Mouse (Mus musculus) hindbrain, embryonic 15.5 days (tissue): Measurements from ENCODE around the gene Cped1. TPM values are rescaled to one million over a fixed set of nuclear protein-coding genes. Genes with fewer than 3 reads are reported as not detected.
"Not testable (repeated sequence)": the region's sequence is repeated elsewhere in the genome, so short reads cannot be mapped to it uniquely, and the experiment has no call there.

Experiments used
- ATAC-seq: fragments of 200-750 bp; cut with Nextera tagmentation; 2 replicates; pipeline ENCODE4 v1.8.0; 2017; ENCODE audit warnings: low read depth, moderate number of reproducible peaks, moderate TSS enrichment; ENCODE audit not compliant: low FRiP score
- H3K27ac ChIP-seq: fragments of 300-500 bp; sonication (generic); replicated peaks from 2 replicates; pipeline ENCODE4 v1.5.1; 2015; ENCODE audit warnings: mild to moderate bottlenecking, inconsistent platforms
- H3K27me3 ChIP-seq: fragments of 300-500 bp; sonication (generic); 2 replicates; pipeline ENCODE4 v1.6.1; 2015; ENCODE audit warnings: control low read depth, inconsistent platforms
- H3K36me3 ChIP-seq: fragments of 300-500 bp; sonication (generic); 2 replicates; pipeline ENCODE4 v1.6.1; 2015; ENCODE audit warnings: control low read depth, inconsistent platforms
- H3K4me1 ChIP-seq: fragments of 300-500 bp; sonication (generic); replicated peaks from 2 replicates; pipeline ENCODE4 v1.6.1; 2015; ENCODE audit warnings: control low read depth, inconsistent platforms
- H3K4me2 ChIP-seq: fragments of 300-500 bp; sonication (generic); 2 replicates; pipeline ENCODE4 v1.6.1; 2015; ENCODE audit warnings: moderate library complexity, mild to moderate bottlenecking, inconsistent platforms
- H3K4me3 ChIP-seq: fragments of 300-500 bp; sonication (generic); 2 replicates; pipeline ENCODE4 v1.5.1; 2015; ENCODE audit warnings: mild to moderate bottlenecking, inconsistent platforms
- H3K9ac ChIP-seq: fragments of 300-500 bp; sonication (generic); 2 replicates; pipeline ENCODE4 v1.6.1; 2015; ENCODE audit warnings: inconsistent platforms
- H3K9me3 ChIP-seq: fragments of 300-500 bp; sonication (generic); 2 replicates; pipeline ENCODE4 v1.6.1; 2016; ENCODE audit warnings: control low read depth, inconsistent platforms
- WGBS: fragments of 180-500 bp; shearing (Covaris S2); methylation state at CpG from one replicate; pipeline ENCODE4 v1.1.7; 2015; 5-methylcytosine and 5-hydroxymethylcytosine counted together
- polyA plus RNA-seq: library from polyadenylated mRNA; unstranded; fragments of >200 nt; fragmentation: Nextera tagmentation; extraction: Ambion mirVana; gene quantifications from 2 replicates; pipeline ENCODE4 v1.2.1, GENCODE M21; 2015

Cped1 gene
- polyA plus RNA-seq, 1 experiment from 2014 or later: 3.7 TPM

DNA sequence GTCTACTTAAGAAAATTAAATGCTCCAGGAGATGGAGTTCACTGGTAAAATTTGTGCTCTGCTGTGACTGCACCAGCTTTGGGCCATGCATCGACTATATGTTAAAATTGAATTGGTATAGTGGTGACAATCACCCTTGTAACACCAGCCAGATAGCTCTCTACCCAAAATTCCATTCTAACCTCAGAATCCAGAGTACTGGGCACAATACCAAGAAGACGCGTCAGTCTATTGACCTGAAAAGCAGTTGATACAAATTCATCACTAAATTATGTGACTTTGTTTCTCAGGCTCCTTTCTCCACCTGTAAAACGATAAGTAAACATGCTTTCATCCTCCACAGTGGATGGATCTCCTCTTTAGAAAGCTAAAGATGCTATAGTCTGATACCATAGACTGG lies 238.6 kb downstream of the Cped1 start:
- Histone ChIP-seq H3K4me1 (no peaks in the 10 kb centered on the region), H3K9me3 (no peaks in the 10 kb centered on the region), H3K27ac (no peak overlapping the region), H3K27me3 (no peaks in the 10 kb centered on the region), H3K36me3 (no peaks in the 10 kb centered on the region), H3K4me2 (no peak overlapping the region), H3K9ac (no peak overlapping the region), H3K4me3 (no peak overlapping the region)
- no peak for ATAC-seq
- 94% methylated on average over 4 of the region's 4 CpGs for WGBS

GRCm38 (mm10) chr6:22231244-22231643 lies 245.5 kb downstream of the Cped1 start:
- Histone ChIP-seq H3K4me2 (no peak overlapping the region), H3K9me3 (no peaks in the 10 kb centered on the region)

GRCm38 (mm10) chr6:22233517-22233916 lies 247.8 kb downstream of the Cped1 start:
- Histone ChIP-seq H3K9me3 (no peaks in the 10 kb centered on the region), H3K4me2 (no peak overlapping the region), H3K4me3 (no peak overlapping the region), H3K9ac (no peak overlapping the region), H3K27me3 (no peaks in the 10 kb centered on the region), H3K36me3 (no peaks in the 10 kb centered on the region), H3K27ac (no peak overlapping the region), H3K4me1 (no peaks in the 10 kb centered on the region)
- WGBS: 74% methylated on average over 6 of the region's 6 CpGs
- ATAC-seq: no peak

More at GRCm38 (mm10) chr6:22231244-22231643, 245.5 kb downstream of the Cped1 start:
- 86% methylated on average over 3 of the region's 3 CpGs for WGBS
- H3K4me3 ChIP-seq: no peak overlapping the region
- ATAC-seq: no peak
- no peaks in the 10 kb centered on the region for H3K27me3 ChIP-seq
- H3K27ac ChIP-seq: no peak overlapping the region
- no peaks in the 10 kb centered on the region for H3K36me3 ChIP-seq
- no peaks in the 10 kb centered on the region for H3K4me1 ChIP-seq
- no peak overlapping the region for H3K9ac ChIP-seq

GRCm38 (mm10) chr6:22235133-22235532 lies 249.4 kb downstream of the Cped1 start:
- 89% methylated on average over 6 of the region's 6 CpGs for WGBS
- Histone ChIP-seq H3K36me3 (no peaks in the 10 kb centered on the region), H3K9ac (no peak overlapping the region), H3K9me3 (no peaks in the 10 kb centered on the region), H3K4me2 (no peak overlapping the region), H3K4me1 (no peaks in the 10 kb centered on the region), H3K4me3 (no peak overlapping the region), H3K27ac (no peak overlapping the region), H3K27me3 (no peaks in the 10 kb centered on the region)
- no peak for ATAC-seq

DNA sequence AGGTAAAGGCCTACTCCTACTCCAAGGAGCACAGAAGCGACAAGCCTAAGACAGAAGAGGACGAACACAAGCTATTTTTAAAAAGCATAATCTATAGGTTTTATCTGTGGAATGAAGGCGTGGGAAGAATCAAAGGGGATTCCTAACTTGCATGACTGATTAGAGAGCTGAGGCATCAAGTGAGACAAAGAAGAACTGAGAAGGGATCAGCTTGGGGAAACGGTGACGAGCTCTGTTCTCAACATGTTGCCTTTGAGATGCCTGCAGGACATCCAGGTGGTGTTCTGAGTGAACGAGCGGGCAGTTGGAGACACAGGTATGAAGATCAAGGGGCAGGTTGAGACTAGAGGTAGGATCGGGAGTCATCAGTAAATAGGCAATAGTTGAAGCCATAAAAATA lies 257.6 kb downstream of the Cped1 start:
- no peaks in the 10 kb centered on the region for H3K36me3 ChIP-seq
- no peaks in the 10 kb centered on the region for H3K9me3 ChIP-seq
- ATAC-seq: no peak
- no peaks in the 10 kb centered on the region for H3K4me1 ChIP-seq
- no peaks in the 10 kb centered on the region for H3K27me3 ChIP-seq
- H3K9ac ChIP-seq: no peak overlapping the region
- H3K27ac ChIP-seq: no peak overlapping the region
- no peak overlapping the region for H3K4me2 ChIP-seq
- no peak overlapping the region for H3K4me3 ChIP-seq
- 80% methylated on average over 8 of the region's 8 CpGs for WGBS

GRCm38 (mm10) chr6:22246696-22247095 lies 261.0 kb downstream of the Cped1 start:
- Histone ChIP-seq H3K27ac (no peak overlapping the region), H3K4me2 (no peak overlapping the region), H3K4me1 (no peaks in the 10 kb centered on the region), H3K27me3 (no peaks in the 10 kb centered on the region), H3K4me3 (no peak overlapping the region), H3K9me3 (no peaks in the 10 kb centered on the region), H3K36me3 (no peaks in the 10 kb centered on the region), H3K9ac (no peak overlapping the region)
- ATAC-seq: no peak
- 93% methylated on average over 2 of the region's 2 CpGs for WGBS

GRCm38 (mm10) chr6:22258784-22259183 lies 273.1 kb downstream of the Cped1 start:
- H3K4me2 ChIP-seq: no peak overlapping the region
- no peaks in the 10 kb centered on the region for H3K36me3 ChIP-seq
- no peak overlapping the region for H3K4me3 ChIP-seq
- no peak for ATAC-seq
- no peaks in the 10 kb centered on the region for H3K9me3 ChIP-seq
- H3K27me3 ChIP-seq: no peaks in the 10 kb centered on the region
- 91% methylated on average over 4 of the region's 4 CpGs for whole genome bisulfite sequencing
- no peak overlapping the region for H3K9ac ChIP-seq
- no peak overlapping the region for H3K27ac ChIP-seq
- no peaks in the 10 kb centered on the region for H3K4me1 ChIP-seq

DNA sequence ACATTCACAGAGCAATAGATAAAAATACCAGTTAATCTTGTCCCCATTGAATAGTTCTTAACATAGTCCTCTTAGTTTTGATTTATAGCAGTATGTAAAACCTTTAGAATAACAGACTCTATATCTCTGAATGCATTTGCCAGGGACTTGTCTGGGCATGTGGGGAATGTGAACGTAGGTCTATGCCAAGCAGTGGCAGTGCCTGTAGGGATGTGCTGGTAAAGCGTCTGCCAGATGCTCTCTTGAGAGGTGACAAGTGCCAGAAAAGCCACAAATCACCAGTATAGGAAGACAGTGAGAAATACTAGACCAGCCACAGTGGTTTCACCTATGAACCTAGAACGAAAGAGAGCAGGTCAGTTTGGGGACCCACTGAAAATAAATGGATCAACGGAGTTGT lies 276.8 kb downstream of the Cped1 start:
- no peak for ATAC-seq
- Histone ChIP-seq H3K4me2 (no peak overlapping the region), H3K36me3 (no peaks in the 10 kb centered on the region), H3K9me3 (no peaks in the 10 kb centered on the region), H3K27me3 (no peaks in the 10 kb centered on the region), H3K9ac (no peak overlapping the region), H3K4me3 (no peak overlapping the region), H3K4me1 (no peaks in the 10 kb centered on the region), H3K27ac (no peak overlapping the region)
- 64% methylated on average over 4 of the region's 4 CpGs for WGBS

GRCm38 (mm10) chr6:22264094-22264493 lies 278.4 kb downstream of the Cped1 start:
- not testable (repeated sequence) for H3K4me2 ChIP-seq, H3K9me3 ChIP-seq, ATAC-seq, H3K27ac ChIP-seq, H3K4me1 ChIP-seq, H3K4me3 ChIP-seq, H3K27me3 ChIP-seq, H3K36me3 ChIP-seq, H3K9ac ChIP-seq
- WGBS: 90% methylated on average over 8 of the region's 8 CpGs

- Histone ChIP-seq H3K36me3 (no peaks in the 10 kb centered on the region), H3K27me3 (no peaks in the 10 kb centered on the region), H3K4me2 (no peak overlapping the region), H3K9ac (no peak overlapping the region), H3K27ac (no peak overlapping the region), H3K9me3 (no peaks in the 10 kb centered on the region), H3K4me1 (no peaks in the 10 kb centered on the region), H3K4me3 (no peak overlapping the region)
- 82% methylated on average over 4 of the region's 4 CpGs for WGBS
- no peak for ATAC-seq
Observed at GRCm38 (mm10) chr6:22266018-22266417, 280.3 kb downstream of the Cped1 start.

- Histone ChIP-seq H3K4me3 (no peak overlapping the region), H3K9me3 (no peaks in the 10 kb centered on the region), H3K4me1 (no peaks in the 10 kb centered on the region), H3K4me2 (no peak overlapping the region), H3K9ac (no peak overlapping the region), H3K27me3 (no peaks in the 10 kb centered on the region), H3K36me3 (no peaks in the 10 kb centered on the region), H3K27ac (no peak overlapping the region)
- ATAC-seq: no peak
- WGBS: 71% methylated on average over 5 of the region's 5 CpGs
Observed at GRCm38 (mm10) chr6:22267807-22268667, 282.3 kb downstream of the Cped1 start.

DNA sequence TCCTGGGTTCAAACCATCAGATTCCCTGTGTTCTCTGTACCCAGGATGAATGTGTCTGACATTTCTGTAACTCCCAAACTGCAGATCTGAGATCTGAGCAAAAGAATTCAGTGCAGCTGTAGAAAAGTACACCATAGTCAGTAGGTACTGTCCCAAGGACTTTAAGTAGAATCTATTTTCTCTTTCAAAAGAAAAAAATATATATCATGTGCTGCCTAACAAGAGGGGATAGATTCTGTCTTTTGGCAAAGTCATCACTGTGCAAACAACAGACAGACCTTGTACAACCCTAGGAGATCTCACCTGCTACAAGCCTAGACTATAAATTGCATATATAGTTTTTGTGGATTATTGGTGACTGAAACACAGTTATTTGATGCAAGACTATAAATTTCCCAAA lies 283.0 kb downstream of the Cped1 start:
- H3K4me1 ChIP-seq: no peaks in the 10 kb centered on the region
- H3K4me3 ChIP-seq: no peak overlapping the region
- no peaks in the 10 kb centered on the region for H3K9me3 ChIP-seq
- H3K4me2 ChIP-seq: no peak overlapping the region
- H3K27ac ChIP-seq: no peak overlapping the region
- H3K36me3 ChIP-seq: no peaks in the 10 kb centered on the region
- H3K27me3 ChIP-seq: no peaks in the 10 kb centered on the region
- no peak overlapping the region for H3K9ac ChIP-seq
- ATAC-seq: no peak
